Mouse (Mus musculus): ENCODE measurements around the gene Apc2. TPM values are rescaled to one million over a fixed set of nuclear protein-coding genes. Genes with fewer than 3 reads are reported as not detected.
"Not testable (repeated sequence)": the region's sequence is repeated elsewhere in the genome, so short reads cannot be mapped to it uniquely, and the experiment has no call there.

Apc2 gene
- 10 to 100 TPM in 1 of 2 experiments, 1 to 10 TPM in 1; 9.9 to 10.4 TPM for total RNA-seq (2021)
- long read RNA-seq, experiment 1, partial matches to known transcripts = 0 of 4 reads
- long read RNA-seq, experiment 1, other reads (novel, unspliced or antisense) = 4 of 4 reads
- long read RNA-seq, experiment 2, partial matches to known transcripts = 0 of 4 reads
- long read RNA-seq, experiment 2, other reads (novel, unspliced or antisense) = 4 of 4 reads

DNA sequence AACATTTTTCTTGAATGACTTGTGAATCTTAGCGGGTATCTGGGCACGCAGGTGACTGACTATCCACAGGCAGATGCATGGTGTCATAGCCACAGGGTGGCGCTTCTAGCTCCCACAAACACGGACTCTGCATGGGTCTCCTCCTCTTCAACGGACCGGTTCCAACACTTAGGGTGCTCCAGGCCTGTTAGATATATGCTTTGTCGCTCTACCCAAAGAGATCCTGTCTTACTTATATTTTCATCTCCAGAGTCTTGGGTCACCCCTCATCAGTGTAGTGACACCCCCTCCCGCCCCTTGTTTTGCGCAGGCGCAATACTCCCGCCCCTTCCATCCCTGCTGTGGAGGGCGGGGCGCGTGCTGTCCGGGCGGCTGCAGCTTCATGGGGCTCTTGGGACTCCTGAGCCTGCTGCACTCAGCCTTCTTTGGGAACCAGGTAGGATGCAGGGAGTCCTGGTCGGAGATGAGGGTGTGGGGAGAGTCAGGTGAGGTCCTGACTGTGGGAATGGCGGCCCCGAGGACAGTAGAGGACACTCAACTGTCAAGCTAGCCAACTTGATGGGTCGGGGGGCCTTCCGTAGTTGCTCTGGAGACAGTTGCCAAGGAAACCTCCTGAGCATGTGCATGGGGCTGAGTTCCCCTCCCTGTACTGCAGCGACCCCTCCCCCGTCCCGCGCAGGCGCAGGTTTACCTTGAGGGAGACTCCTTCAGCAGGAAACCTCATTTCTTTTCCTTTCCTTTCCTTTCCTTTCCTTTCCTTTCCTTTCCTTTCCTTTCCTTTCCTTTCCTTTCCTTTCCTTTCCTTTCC is at the start of gene Apc2:
Gene Apc2 (plus strand): TSS at position 360 of the 808 bp plus-strand sequence.
- DNase-seq (ENCODE audit: low spot score in 2 of 2) = peak in 1 of 2 experiments; percentile 54

- DNase-seq (ENCODE audit: low spot score in 2 of 2) = no peak
These were observed 47.9 kb upstream of the Apc2 start for GRCm38 (mm10) chr10:80247849-80248248.

DNA sequence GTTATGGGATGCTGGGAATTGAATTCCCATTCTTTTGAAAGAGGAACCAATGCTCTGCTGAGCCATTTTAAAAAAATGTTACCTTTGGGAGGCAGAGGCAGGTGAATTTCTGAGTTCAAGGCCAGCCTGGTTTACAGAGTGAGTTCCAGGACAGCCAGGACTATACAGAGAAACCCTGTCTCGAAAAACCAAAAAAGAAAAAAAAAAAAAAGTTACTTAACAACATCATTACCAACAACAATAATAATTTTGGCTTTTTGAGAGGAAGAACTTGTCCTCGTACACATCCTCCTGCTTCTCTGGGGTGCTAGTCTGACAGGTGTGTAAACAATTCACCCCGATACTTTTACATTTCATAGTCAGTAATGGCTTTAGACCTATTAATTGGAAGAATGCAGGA is 47.3 kb upstream of the Apc2 start:
- DNase-seq (ENCODE audit: low spot score in 2 of 2) = not testable (repeated sequence)

DNA sequence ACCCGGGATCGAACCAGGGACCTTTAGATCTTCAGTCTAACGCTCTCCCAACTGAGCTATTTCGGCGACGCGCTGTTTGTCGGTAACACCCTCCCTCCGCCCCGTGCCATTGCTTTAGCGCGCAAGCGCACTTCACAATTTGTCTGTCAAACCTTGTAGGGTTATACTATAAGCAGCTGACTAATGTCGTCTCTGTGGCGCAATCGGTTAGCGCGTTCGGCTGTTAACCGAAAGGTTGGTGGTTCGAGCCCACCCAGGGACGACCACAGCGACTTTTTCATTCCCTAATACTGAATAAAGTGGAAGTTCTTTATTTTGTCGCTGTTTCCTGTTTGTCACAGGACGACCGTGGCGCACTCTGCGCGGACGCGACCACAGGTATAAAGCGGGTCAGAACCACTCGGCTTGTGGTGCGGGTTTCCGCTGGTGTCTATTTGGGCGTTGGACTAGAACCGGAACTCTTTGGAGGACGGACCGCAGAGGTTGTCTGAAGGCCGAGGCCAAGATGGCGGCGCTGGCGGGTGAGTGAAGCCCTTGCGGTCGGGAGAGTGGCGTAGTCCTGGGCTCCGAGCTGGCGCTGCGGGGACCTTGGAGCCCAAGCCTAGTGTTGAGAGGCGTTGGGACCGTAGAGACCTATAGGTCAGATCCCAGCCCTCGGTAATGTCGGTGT is 46.7 kb upstream of the Apc2 start, which contains the start of gene Ndufs7:
Gene Ndufs7 (plus strand): TSS at position 151 of the 670 bp plus-strand sequence.
- peak; percentile 89 to 92 for DNase-seq (ENCODE audit: low spot score in 2 of 2)

DNA sequence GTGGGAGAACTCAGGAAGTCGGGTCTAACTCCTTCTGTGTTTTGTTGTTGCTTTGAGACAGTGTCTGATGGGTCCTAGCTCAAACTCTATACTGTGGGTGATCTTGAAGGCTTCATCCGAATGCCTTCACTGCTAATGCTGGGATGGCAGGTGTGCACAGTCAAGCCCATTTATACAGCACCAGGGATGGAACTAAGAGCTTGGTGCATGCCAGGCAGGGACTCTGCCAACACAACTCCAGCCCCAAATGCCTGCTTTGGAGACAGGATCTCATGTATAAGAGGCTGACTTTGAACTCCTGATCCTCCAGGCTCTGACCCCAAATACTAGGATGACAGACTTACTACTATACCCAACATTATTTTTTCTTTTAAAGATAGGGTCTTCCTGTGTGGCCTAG is 45.7 kb upstream of the Apc2 start:
- DNase-seq (ENCODE audit: low spot score in 2 of 2) = no peak

DNA sequence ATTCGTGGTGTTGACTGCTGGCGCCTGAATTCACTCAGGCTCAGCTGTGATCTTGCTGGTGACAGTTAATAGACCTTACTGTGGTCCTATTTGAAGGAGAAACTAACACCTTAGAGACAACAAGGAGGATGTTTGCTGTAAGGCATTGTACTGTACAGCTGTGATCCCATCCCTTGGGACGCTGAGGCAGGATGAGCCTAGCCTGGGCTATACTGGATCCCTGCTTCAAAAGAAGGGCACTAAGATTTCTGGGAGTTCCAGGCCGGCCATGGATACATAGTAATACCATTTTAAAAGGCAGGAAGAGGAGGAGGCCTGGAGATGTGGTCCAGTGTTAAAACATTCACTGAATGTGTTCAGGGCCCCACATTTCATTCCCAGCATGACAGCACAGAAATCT is 45.2 kb upstream of the Apc2 start:
- no peak for DNase-seq (ENCODE audit: low spot score in 2 of 2)

DNA sequence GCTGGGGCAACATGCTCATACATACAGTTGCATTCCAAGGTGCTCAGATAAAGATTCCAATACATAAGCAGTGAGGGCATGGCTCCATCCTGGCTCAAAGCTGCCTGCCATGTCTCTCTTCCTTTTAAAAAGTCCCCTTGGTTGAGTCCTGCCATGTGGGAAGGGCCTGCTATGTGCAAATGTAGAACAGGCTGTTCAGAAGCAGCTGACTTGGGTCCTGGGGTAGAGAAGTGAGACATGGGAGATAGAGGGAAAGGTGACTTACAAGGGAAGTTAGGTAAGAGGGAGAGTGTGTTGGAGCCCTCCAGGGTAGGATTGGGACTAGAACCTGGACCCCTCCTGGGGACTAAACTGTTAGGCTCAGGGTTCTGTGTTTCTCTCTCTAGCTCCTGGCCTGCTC is 43.8 kb upstream of the Apc2 start:
- DNase-seq (ENCODE audit: low spot score in 2 of 2) = no peak

DNA sequence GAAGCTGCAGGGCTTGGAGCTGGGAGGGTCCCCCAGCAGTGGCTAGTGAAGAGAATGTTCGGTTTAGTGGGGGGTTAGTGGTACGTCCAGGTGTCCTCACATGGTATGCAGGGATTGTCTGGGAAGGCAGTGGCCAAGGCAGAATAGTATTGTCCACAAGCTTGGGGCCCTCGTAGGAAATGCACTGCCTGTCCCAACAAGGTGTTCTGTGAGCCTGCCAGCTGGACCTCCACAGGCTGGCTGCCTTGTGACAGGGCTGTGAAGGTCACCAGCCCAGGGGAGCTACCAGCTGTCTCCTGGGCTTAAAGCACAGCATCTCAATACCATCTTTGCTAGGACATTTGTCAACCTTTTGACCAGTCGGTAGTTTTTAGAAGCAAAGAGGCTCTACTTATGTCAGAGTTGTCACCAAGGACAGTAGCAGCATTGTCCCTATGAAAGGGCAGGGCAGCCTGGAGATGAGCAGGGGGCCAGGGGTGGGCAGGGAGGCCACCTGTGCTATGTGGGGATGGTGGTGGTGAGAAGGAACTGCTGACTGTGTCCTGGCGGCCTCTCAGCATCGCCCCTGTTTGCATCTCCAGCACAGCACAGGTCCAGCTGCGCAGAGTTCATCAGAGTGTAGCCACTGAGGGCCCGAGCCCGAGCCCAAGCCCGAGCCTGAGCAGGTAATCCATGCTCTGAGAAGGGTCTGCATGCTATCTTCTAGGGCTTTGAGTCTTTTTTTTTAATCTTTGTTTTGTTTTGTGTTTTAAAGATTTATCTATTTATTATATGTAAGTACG is 43.1 kb upstream of the Apc2 start:
- no peak for DNase-seq (ENCODE audit: low spot score in 2 of 2)

DNA sequence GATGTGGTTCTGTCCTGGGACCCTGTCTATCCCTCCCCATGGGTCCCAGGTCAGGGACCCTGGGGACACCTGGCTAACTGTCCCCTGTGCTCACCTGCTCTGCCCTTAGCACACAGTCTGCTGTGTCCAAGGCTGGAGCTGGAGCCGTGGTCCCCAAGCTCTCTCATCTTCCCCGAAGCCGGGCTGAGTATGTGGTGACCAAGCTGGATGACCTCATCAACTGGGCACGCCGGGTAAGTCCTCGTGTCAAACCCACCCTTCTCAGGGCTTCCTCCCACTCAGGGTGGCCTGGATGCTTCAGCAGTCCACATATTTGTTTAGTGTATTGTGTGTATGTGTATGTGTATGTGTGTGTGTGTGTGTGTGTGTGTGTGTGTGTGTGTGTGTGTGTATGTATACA is 42.2 kb upstream of the Apc2 start:
- no peak for DNase-seq (ENCODE audit: low spot score in 2 of 2)

GRCm38 (mm10) chr10:80254331-80255297 is 41.2 kb upstream of the Apc2 start:
- no peak for DNase-seq (ENCODE audit: low spot score in 2 of 2)

DNA sequence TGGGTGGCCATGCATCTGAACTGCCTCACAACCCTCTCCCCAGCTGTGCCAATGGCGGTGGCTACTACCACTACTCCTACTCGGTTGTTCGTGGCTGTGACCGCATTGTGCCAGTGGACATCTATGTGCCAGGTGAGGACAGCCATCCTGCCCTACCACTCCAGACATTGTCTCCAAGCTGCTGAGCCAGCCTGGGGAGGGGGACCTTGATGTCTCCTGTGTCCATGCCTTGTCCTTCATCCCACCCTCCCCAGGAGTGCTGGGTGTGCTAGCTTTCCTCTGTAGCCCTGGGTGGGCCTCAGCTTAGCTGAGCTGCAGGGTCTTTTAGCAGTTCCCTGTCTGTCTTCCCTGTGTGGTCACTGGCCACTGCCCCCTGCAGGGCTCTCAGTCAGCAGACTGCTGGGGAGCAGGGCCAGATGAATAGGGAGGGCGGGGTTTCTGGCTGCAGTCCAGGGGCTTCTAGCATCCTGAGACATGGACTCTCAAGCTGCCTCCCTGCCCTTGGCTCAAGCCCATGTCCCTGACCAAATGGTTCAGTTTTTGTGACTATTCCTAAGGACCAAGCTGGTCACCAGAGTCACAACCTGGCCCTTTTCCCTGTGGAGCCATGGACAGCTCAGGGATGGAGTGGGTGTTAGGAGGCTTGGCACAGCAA is 39.8 kb upstream of the Apc2 start:
- DNase-seq (ENCODE audit: low spot score in 2 of 2) = peak; percentile 29 to 34

DNA sequence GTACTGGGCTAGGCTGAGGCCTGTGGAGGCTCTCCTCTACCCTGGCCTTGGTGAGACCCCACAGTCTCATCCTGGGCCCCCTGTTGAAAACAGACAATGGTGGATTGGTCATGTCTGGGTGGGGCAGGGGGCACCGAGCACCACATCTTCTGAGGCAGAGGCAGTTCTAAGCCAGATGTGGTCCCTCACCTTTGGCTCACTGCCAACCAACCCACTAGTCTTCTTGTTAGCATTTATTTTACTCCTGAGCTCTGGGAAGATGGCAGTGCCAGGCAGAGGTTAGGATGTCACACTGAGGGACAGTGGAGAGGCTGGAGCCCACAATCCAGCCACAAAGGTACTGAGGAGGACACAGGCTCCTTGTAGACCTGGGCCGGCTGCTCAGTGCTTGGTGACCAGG is 37.8 kb upstream of the Apc2 start:
- no peak for DNase-seq (ENCODE audit: low spot score in 2 of 2)

- DNase-seq (ENCODE audit: low spot score in 2 of 2) = no peak
These were observed 36.9 kb upstream of the Apc2 start for GRCm38 (mm10) chr10:80258752-80259462.

DNA sequence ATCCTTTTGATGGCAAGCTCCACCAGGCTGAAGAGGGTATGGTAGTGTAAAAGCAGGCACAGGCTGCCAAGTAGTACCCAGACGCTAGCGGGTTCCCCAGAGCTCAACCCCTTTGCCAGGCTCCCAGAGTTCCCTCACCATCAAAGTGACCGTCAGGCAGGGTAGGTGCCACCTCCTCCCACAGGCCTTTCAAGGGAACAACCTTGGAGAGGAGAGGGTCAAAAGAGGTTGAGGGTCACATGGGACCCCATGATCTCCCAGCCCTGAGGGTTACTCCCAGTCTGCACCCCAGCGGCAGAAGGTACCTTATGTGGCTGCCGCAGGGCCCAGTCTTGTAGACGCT is 36.3 kb upstream of the Apc2 start:
- no peak for DNase-seq (ENCODE audit: low spot score in 2 of 2)

DNA sequence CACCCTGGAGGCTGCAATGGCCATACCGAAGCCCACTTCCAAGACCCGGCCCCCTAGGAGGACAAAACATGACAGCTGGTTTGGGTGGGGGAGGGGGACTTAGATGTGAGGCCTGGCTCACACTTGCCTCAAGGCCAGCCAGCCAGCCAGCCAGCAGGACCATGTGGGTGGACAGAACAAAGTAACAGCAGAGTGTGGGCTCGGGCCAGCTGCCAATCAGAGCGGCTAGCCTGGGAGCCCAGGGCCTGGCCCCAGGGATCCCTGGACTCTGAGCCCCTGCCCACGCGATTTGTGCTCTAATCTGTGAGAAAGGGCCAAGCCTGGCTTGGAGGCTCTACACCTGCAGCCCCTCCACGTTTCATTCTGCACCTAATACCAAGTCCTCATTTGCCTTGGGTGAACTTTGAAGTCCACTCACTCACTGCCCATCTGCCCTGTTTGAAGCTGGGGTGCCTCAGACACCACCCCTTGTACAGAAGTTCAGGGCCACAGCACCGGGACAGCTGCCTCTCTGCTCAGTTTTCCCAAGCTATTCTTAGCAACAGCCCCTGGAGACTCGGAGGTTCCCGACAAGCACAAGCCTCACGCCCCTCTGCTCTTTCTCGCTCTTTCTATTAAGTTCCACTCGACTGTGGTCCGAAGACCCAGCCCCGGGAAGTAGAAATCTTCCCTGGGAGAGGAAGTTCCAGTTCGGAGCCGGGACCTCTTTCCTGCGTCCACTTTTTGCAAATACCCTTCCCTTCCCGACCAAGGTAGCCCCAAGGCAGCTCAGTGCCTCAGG is 35.7 kb upstream of the Apc2 start:
- DNase-seq (ENCODE audit: low spot score in 2 of 2) = peak; percentile 36 to 56

DNA sequence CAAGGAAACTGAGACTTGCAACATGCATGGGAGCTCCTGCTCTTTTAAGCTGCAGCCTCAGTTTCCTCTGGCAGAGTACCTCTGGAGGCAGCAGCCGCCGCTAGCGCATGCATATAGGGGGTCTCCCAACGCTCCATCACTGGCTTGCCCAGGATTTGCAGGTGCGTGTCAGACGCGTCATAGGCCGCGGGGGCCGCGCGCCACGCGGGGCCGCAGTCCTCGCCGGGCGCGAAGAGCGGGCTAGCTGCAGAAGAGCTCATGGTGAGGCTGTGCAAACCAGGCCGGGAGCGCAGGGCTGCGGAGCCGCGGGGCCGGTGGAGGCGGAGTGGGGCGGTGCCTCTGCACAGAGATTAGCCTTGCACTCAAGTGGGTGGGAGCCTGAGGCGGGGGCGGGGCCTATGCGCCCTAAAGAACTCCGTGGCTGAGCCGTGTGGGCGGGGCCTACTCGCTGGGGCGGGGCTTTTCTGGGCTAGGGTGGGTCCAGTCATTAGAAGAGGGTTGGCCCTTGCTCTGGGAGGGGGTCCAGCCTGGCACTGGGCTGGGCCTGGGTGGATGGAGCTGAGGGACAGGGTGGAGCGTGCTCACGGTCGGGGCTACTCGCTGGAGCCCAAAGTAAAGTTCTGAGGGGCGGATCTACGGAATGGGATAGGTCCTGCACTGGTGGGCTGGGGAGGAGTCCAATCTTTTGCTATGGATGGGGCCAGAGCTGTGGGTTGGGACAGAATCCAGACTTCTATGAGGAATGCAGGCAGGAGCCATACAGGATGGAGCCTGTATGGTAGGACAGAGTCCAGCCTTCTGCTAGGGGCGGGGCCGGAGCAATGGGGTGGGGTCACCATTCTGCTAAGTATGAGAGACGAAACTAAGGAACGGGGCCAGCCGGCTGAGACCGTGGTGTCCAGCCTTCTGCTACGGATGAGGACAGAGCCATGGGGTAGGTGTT is 34.9 kb upstream of the Apc2 start, which contains the start of the genes Gamt and Dazap1:
Gene Gamt (minus strand): TSS at position 371 of the 943 bp plus-strand sequence.
Gene Dazap1 (plus strand): TSS at position 845 of the 943 bp plus-strand sequence.
- peak; percentile 95 to 99 for DNase-seq (ENCODE audit: low spot score in 2 of 2)

DNA sequence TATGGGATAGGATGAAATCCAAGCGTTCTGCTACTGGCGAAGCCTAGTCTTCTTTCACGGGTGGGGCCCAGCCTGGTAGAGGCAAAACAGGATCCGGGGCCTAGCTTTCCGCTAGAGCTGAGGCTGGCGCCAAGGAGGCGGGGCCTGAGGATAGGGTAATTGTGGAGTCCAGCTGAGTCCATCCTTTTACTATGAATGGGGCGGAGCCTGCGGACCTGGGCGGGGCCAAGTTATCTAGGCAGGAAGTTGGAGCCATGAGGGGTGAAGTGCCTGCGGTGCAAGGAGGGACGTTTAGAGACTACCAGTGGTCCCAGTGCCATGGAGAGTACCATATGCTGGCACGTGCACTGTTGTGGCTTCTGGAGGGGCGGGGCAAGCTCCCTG is 34.2 kb upstream of the Apc2 start:
- DNase-seq (ENCODE audit: low spot score in 2 of 2) = peak; percentile 89 to 97
